Mouse (Mus musculus) retina, embryonic 14.5 days (tissue): ENCODE measurements at regions not wholly inside any gene's neighbourhood (a gene's known extent, or its start where the extent isn't known, plus 50 kb on each side); places are given as distances from the start of the nearest gene placed in this dataset.

Experiments used
- DNase-seq: peaks from one replicate; pipeline ENCODE4 v3.0.0-alpha.2; 2015; ENCODE audit warnings: low spot score

GRCm38 (mm10) chr4:54282934-54283333, 457.1 kb downstream of the Tmem38b start:
- no peak for DNase-seq

GRCm38 (mm10) chr4:54313804-54314203, 488.0 kb downstream of the Tmem38b start:
- DNase-seq = peak; percentile 50

GRCm38 (mm10) chr4:54324851-54325250, 499.0 kb downstream of the Tmem38b start:
- DNase-seq = no peak

- DNase-seq = no peak
Observed at GRCm38 (mm10) chr4:54328273-54328672, 502.4 kb downstream of the Tmem38b start.

- no peak for DNase-seq
Observed at GRCm38 (mm10) chr4:54328711-54329427, 503.0 kb downstream of the Tmem38b start.

GRCm38 (mm10) chr4:54330686-54331085, 504.8 kb downstream of the Tmem38b start:
- DNase-seq = no peak

GRCm38 (mm10) chr4:54331588-54332211, 505.9 kb downstream of the Tmem38b start:
- no peak for DNase-seq

GRCm38 (mm10) chr4:54332261-54332660, 506.4 kb downstream of the Tmem38b start:
- no peak for DNase-seq

- DNase-seq = no peak
Observed at GRCm38 (mm10) chr4:54338556-54338955, 512.7 kb downstream of the Tmem38b start.

GRCm38 (mm10) chr4:54340106-54340505, 514.3 kb downstream of the Tmem38b start:
- DNase-seq = no peak

- DNase-seq = no peak
Observed at GRCm38 (mm10) chr4:54353657-54354390, 528.0 kb downstream of the Tmem38b start.

- DNase-seq = peak; percentile 38
Observed at GRCm38 (mm10) chr4:54354391-54354726, 528.5 kb downstream of the Tmem38b start.

GRCm38 (mm10) chr4:54355381-54356040, 529.7 kb downstream of the Tmem38b start:
- no peak for DNase-seq

- DNase-seq = no peak
Observed at GRCm38 (mm10) chr4:54356041-54356427, 530.2 kb downstream of the Tmem38b start.

- no peak for DNase-seq
Observed at GRCm38 (mm10) chr4:54370909-54371308, 545.1 kb downstream of the Tmem38b start.

- DNase-seq = no peak
Observed at GRCm38 (mm10) chr4:54371418-54371957, 545.6 kb downstream of the Tmem38b start.

- no peak for DNase-seq
Observed at GRCm38 (mm10) chr4:54373606-54374005, 547.8 kb downstream of the Tmem38b start.

GRCm38 (mm10) chr4:54374457-54374856, 548.6 kb downstream of the Tmem38b start:
- no peak for DNase-seq

- no peak for DNase-seq
Observed at GRCm38 (mm10) chr4:54387460-54387859, 557.4 kb upstream of the Zfp462 start.

GRCm38 (mm10) chr4:54391536-54392208, 553.2 kb upstream of the Zfp462 start:
- no peak for DNase-seq

- DNase-seq = no peak
Observed at GRCm38 (mm10) chr4:54406151-54406550, 538.7 kb upstream of the Zfp462 start.

GRCm38 (mm10) chr4:54407930-54408329, 536.9 kb upstream of the Zfp462 start:
- no peak for DNase-seq
